Comparison of ENCODE assay signal across 16 mouse cellular contexts in genomic region chr6:38795096-38795816, GRCm38 (mm10).
A peak's percentile ranks its signal among the peaks of the same experiment; 100 is the strongest.
DNase-seq lines count a peak whose midpoint lies in the region; ATAC-seq and TF ChIP-seq lines count a peak whose summit lies in the region.
"Had no signal": no experiment of that assay in that cellular context is flagged by ENCODE, and none has a peak within 500 bp of the region (broad histone marks: within the 10 kb centered on the region; RNA-seq: fewer than 3 reads in every experiment).

No protein-coding gene starts in this region.

- peak overlapping the region; percentile 73 for H3K27ac ChIP-seq in liver, embryonic 11.5 days (ENCODE audit: low read depth, low read length)
- H3K27ac ChIP-seq in cerebellum, adult 2 months (ENCODE audit: insufficient read depth, low read length), result no peak overlapping the region
- H3K27ac ChIP-seq: layer of hippocampus, adult 2 months; limb, embryonic 15.5 days had no signal

- peak overlapping the region; percentile 52 for H3K4me2 ChIP-seq in liver, embryonic 11.5 days
- H3K4me2 ChIP-seq: limb, embryonic 15.5 days had no signal

- intact Hi-C loops in gastrocnemius, postnatal 36 days (cut with DNase I), result no loop called here

- DNase-seq in gastrocnemius, postnatal 25 days, result peak; percentile 41
- no peak for DNase-seq in gastrocnemius, postnatal 36 days
- peak; percentile 79 for DNase-seq in MEL-GATA-1-ER (ENCODE audit: extremely low read depth, low read depth)
- DNase-seq in liver, embryonic 11.5 days (ENCODE audit: low spot score), result no peak
- DNase-seq in cerebellum, adult 9-11 months, result no peak
- DNase-seq in cerebellum, adult 2 months, result no peak
- no peak for DNase-seq in adipocyte (ENCODE audit: low spot score)
- DNase-seq: B cell, adult 2 months; cerebellum, adult 18-20 months; embryo, embryonic 11 days; midbrain, embryonic 14.5 days; right cerebral cortex, postnatal 14 days; thymus, postnatal 25 days had no signal

- H3K9ac ChIP-seq in liver, embryonic 11.5 days (ENCODE audit: low read depth, low read length), result no peak overlapping the region
- H3K9ac ChIP-seq: limb, embryonic 15.5 days had no signal

- H3K36me3 ChIP-seq in liver, embryonic 11.5 days (ENCODE audit: control insufficient read depth, insufficient read depth, low read length), result peaks cover 8% of the 10 kb centered on the region; the same call in 1 of the 2 replicates
- H3K36me3 ChIP-seq: limb, embryonic 15.5 days had no signal

- no peaks in the 10 kb centered on the region for H3K9me3 ChIP-seq in liver, embryonic 11.5 days (ENCODE audit: control insufficient read depth, low read length)
- H3K9me3 ChIP-seq: limb, embryonic 15.5 days had no signal

- no peak for TF ChIP-seq CTCF in cerebellum, adult 2 months (IDR thresholded peaks at IDR 0.05; ENCODE audit: borderline replicate concordance, insufficient read depth, low read depth, low read length)

- TF ChIP-seq POLR2A in cerebellum, adult 2 months (IDR thresholded peaks at IDR 0.05; ENCODE audit: borderline replicate concordance, insufficient read depth, low read length), result no peak

- WGBS in liver, embryonic 11.5 days, result 44% methylated on average over 3 of the region's 3 CpGs
- 91% methylated on average over 3 of the region's 3 CpGs for WGBS in cerebellum, adult 2 months

- ATAC-seq in liver, embryonic 11.5 days (replicated peaks; ENCODE audit: low FRiP score), result peak; percentile 96
- peak; percentile 96 for ATAC-seq in megakaryocyte-erythroid progenitor cell, adult 5-6 weeks (replicated peaks; ENCODE audit: low FRiP score, low TSS enrichment, poor library complexity, severe bottlenecking)

- H3K27me3 ChIP-seq in liver, embryonic 11.5 days (replicated peaks; ENCODE audit: control insufficient read depth, insufficient read depth, low read length), result no peaks in the 10 kb centered on the region
- H3K27me3 ChIP-seq in cerebellum, adult 2 months (ENCODE audit: control insufficient read depth, insufficient read depth, low read length), result no peaks in the 10 kb centered on the region
- H3K27me3 ChIP-seq: limb, embryonic 15.5 days had no signal

- H3K4me1 ChIP-seq in liver, embryonic 11.5 days (replicated peaks; ENCODE audit: control insufficient read depth, insufficient read depth, low read length), result peaks cover 29% of the 10 kb centered on the region
- no peaks in the 10 kb centered on the region for H3K4me1 ChIP-seq in cerebellum, adult 2 months (ENCODE audit: control insufficient read depth, insufficient read depth, low read length)

- H3K4me3 ChIP-seq in liver, embryonic 11.5 days (ENCODE audit: low read depth, low read length), result no peak overlapping the region
- H3K4me3 ChIP-seq in cerebellum, adult 2 months (replicated peaks; ENCODE audit: insufficient read depth, low read depth, low read length), result no peak overlapping the region
- H3K4me3 ChIP-seq: layer of hippocampus, adult 2 months; limb, embryonic 15.5 days had no signal

Comparison
In these comparisons a context has a peak if more than half of its experiments do, and no peak if none do; other contexts are left out.
1. DNase-seq: peak in gastrocnemius, postnatal 25 days (single experiment) and MEL-GATA-1-ER (single experiment); none in gastrocnemius, postnatal 36 days (0 of 2), liver, embryonic 11.5 days (single experiment), cerebellum, adult 9-11 months (single experiment), cerebellum, adult 2 months (0 of 2) and adipocyte (single experiment).